Mouse (Mus musculus): ENCODE results near the gene E4f1. TPM values are rescaled to one million over a fixed set of nuclear protein-coding genes. Genes with fewer than 3 reads are reported as not detected.

The E4f1 gene
- total and polyA plus RNA-seq, 3 experiments = 10.2 to 43.7 (median 10.3) TPM

GRCm38 (mm10) chr17:24494627-24495335 is 24.7 kb upstream of the E4f1 start:
- Histone ChIP-seq H3K36me3 (ENCODE audit: control insufficient read depth, insufficient read depth, low read length) (no peaks in the 10 kb centered on the region), H3K4me1 (ENCODE audit: control insufficient read depth, insufficient read depth, low read length) (no peaks in the 10 kb centered on the region), H3K4me3 (no peak overlapping the region), H3K27ac (no peak overlapping the region), H3K79me2 (replicated peaks; ENCODE audit: control insufficient read depth, insufficient read depth, low read length) (no peaks in the 10 kb centered on the region), H3K9ac (ENCODE audit: low read depth, low read length) (no peak overlapping the region), H3K27me3 (ENCODE audit: control insufficient read depth, insufficient read depth, low read length) (no peaks in the 10 kb centered on the region; the same call in 1 of the 2 replicates)
- 40% methylated on average over 2 of the region's 2 CpGs for WGBS
- no peak for TF ChIP-seq EP300 (IDR thresholded peaks at IDR 0.05; ENCODE audit: insufficient read depth, low read depth, low read length)
- peak; percentile 78 for TF ChIP-seq CTCF (IDR thresholded peaks at IDR 0.05)
- peak in 1 of 2 experiments; percentile 23 for DNase-seq
- intact Hi-C loops (cut with DNase I) = loop anchor here (2.0 kb wide), 2 partner anchors 18 to 44 kb away; no protein-coding TSS in a partner anchor

GRCm38 (mm10) chr17:24490399-24490798 is 20.3 kb upstream of the E4f1 start:
- Histone ChIP-seq H3K27ac (no peak overlapping the region), H3K4me3 (no peak overlapping the region), H3K79me2 (replicated peaks; ENCODE audit: control insufficient read depth, insufficient read depth, low read length) (no peaks in the 10 kb centered on the region), H3K4me1 (ENCODE audit: control insufficient read depth, insufficient read depth, low read length) (no peaks in the 10 kb centered on the region), H3K27me3 (ENCODE audit: control insufficient read depth, insufficient read depth, low read length) (peaks cover 6% of the 10 kb centered on the region), H3K36me3 (ENCODE audit: control insufficient read depth, insufficient read depth, low read length) (no peaks in the 10 kb centered on the region), H3K9ac (ENCODE audit: low read depth, low read length) (no peak overlapping the region)
- WGBS = 94% methylated on average over 4 of the region's 4 CpGs
- intact Hi-C loops (cut with DNase I) = no loop called here
- no peak for DNase-seq
- no peak for TF ChIP-seq CTCF (IDR thresholded peaks at IDR 0.05)
- TF ChIP-seq POLR2A (IDR thresholded peaks at IDR 0.05; ENCODE audit: insufficient read depth, low read depth, low read length) = no peak
- no peak for TF ChIP-seq EP300 (IDR thresholded peaks at IDR 0.05; ENCODE audit: insufficient read depth, low read depth, low read length)

GRCm38 (mm10) chr17:24489265-24490030 is 19.3 kb upstream of the E4f1 start:
- peaks cover 6% of the 10 kb centered on the region for H3K27me3 ChIP-seq (ENCODE audit: control insufficient read depth, insufficient read depth, low read length)
- no peak overlapping the region for H3K27ac ChIP-seq
- WGBS = 40% methylated on average over 19 of the region's 19 CpGs
- H3K36me3 ChIP-seq (ENCODE audit: control insufficient read depth, insufficient read depth, low read length) = no peaks in the 10 kb centered on the region
- TF ChIP-seq POLR2A (IDR thresholded peaks at IDR 0.05; ENCODE audit: insufficient read depth, low read depth, low read length) (no peak), CTCF (IDR thresholded peaks at IDR 0.05) (no peak), EP300 (IDR thresholded peaks at IDR 0.05; ENCODE audit: insufficient read depth, low read depth, low read length) (no peak)
- no peaks in the 10 kb centered on the region for H3K79me2 ChIP-seq (replicated peaks; ENCODE audit: control insufficient read depth, insufficient read depth, low read length)
- H3K4me1 ChIP-seq (ENCODE audit: control insufficient read depth, insufficient read depth, low read length) = no peaks in the 10 kb centered on the region
- DNase-seq = no peak
- intact Hi-C loops (cut with DNase I) = no loop called here
- peak overlapping the region; percentile 67 for H3K9ac ChIP-seq (ENCODE audit: low read depth, low read length)
- H3K4me3 ChIP-seq = peak overlapping the region; percentile 58

GRCm38 (mm10) chr17:24488662-24489264 is 18.6 kb upstream of the E4f1 start:
- DNase-seq = peak; percentile 20 to 49

GRCm38 (mm10) chr17:24488186-24488661 is 18.1 kb upstream of the E4f1 start, which contains the start of gene Caskin1:
Gene Caskin1 (plus strand): TSS chr17:24488601.
- intact Hi-C loops (cut with DNase I) = no loop called here
- Histone ChIP-seq H3K4me3 (peak within 1 kb of the TSS; percentile 58), H3K79me2 (replicated peaks; ENCODE audit: control insufficient read depth, insufficient read depth, low read length) (no peaks in the 10 kb centered on the region), H3K27ac (no peak within 1 kb of the TSS), H3K9ac (ENCODE audit: low read depth, low read length) (peak within 1 kb of the TSS; percentile 67), H3K4me1 (ENCODE audit: control insufficient read depth, insufficient read depth, low read length) (no peaks in the 10 kb centered on the region), H3K36me3 (ENCODE audit: control insufficient read depth, insufficient read depth, low read length) (no peaks in the 10 kb centered on the region), H3K27me3 (ENCODE audit: control insufficient read depth, insufficient read depth, low read length) (peaks cover 6% of the 10 kb centered on the region)
- DNase-seq = no peak
- TF ChIP-seq POLR2A (IDR thresholded peaks at IDR 0.05; ENCODE audit: insufficient read depth, low read depth, low read length) = no peak
- TF ChIP-seq EP300 (IDR thresholded peaks at IDR 0.05; ENCODE audit: insufficient read depth, low read depth, low read length) = no peak
- TF ChIP-seq CTCF (IDR thresholded peaks at IDR 0.05) = no peak
- WGBS = under 1% methylated on average over 45 of the region's 45 CpGs

More at GRCm38 (mm10) chr17:24488662-24489264, 18.6 kb upstream of the E4f1 start:
- peak overlapping the region; percentile 58 for H3K4me3 ChIP-seq
- under 1% methylated on average over 68 of the region's 81 CpGs for WGBS
- peak overlapping the region; percentile 67 for H3K9ac ChIP-seq (ENCODE audit: low read depth, low read length)
- no peak overlapping the region for H3K27ac ChIP-seq
- H3K4me1 ChIP-seq (ENCODE audit: control insufficient read depth, insufficient read depth, low read length) = no peaks in the 10 kb centered on the region
- H3K79me2 ChIP-seq (replicated peaks; ENCODE audit: control insufficient read depth, insufficient read depth, low read length) = no peaks in the 10 kb centered on the region
- TF ChIP-seq EP300 (IDR thresholded peaks at IDR 0.05; ENCODE audit: insufficient read depth, low read depth, low read length) = no peak
- TF ChIP-seq CTCF (IDR thresholded peaks at IDR 0.05) = no peak
- no peak for TF ChIP-seq POLR2A (IDR thresholded peaks at IDR 0.05; ENCODE audit: insufficient read depth, low read depth, low read length)
- peaks cover 6% of the 10 kb centered on the region for H3K27me3 ChIP-seq (ENCODE audit: control insufficient read depth, insufficient read depth, low read length)
- H3K36me3 ChIP-seq (ENCODE audit: control insufficient read depth, insufficient read depth, low read length) = no peaks in the 10 kb centered on the region
- intact Hi-C loops (cut with DNase I) = no loop called here
